Mouse (Mus musculus): Measurements from ENCODE around the gene Gm28042. TPM values are rescaled to one million over a fixed set of nuclear protein-coding genes. Genes with fewer than 3 reads are reported as not detected.

The Gm28042 gene
- polyA plus RNA-seq, 1 experiment from 2014 or later, result 3.2 TPM

DNA sequence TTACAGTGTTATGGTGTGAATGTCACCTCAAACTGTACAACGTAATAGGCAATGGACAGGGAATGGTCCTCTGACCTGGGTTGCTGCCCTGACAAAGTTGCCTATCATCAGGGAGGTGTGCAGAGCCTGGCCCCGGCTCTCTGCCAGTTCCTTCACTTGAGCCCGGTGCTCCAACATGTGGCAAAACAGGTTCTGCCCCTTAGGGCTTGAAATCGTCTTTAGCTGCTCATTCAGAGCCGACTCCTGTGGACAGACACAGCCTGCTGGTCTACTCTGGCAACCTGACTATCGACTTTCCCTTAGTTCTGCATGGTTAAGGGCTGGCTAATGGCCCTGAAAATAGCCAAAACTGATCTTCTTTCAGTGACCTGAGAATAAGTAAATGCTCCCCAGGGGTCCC lies 32.9 kb downstream of the Gm28042 start:
- Histone ChIP-seq H3K9me3 (replicated peaks) (no peaks in the 10 kb centered on the region), H3K4me1 (replicated peaks) (peaks cover 2% of the 10 kb centered on the region; the same call in 1 of the 2 replicates), H3K27ac (ENCODE audit: poor library complexity, severe bottlenecking) (no peak overlapping the region), H3K4me2 (no peak overlapping the region), H3K9ac (no peak overlapping the region), H3K27me3 (replicated peaks) (peaks cover 8% of the 10 kb centered on the region; the same call in 1 of the 2 replicates), H3K4me3 (no peak overlapping the region), H3K36me3 (no peaks in the 10 kb centered on the region)
- WGBS, result 71% methylated on average over 6 of the region's 6 CpGs
- no peak for ATAC-seq (ENCODE audit: insufficient number of reproducible peaks, low FRiP score)

DNA sequence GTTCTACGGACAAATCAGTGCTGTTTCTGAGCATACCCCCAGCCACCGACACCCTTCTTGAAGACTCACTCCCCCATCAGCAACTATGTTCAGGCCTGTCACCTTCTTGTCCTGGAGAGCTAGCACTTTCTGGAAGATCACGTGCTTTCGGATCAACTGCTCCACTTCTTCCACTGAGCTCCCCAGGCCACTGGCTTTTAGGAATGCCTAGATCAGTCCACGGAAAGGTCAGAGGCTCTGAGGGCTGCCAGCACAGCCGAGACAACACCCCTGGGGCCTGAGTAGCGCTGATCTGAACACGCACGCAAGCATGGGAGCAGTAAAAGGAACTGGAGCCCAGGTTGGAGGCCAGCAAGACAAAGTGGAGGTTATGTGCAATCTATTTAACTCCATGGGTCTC lies 33.4 kb downstream of the Gm28042 start:
- 75% methylated on average over 9 of the region's 9 CpGs for WGBS
- H3K4me2 ChIP-seq, result no peak overlapping the region
- H3K4me3 ChIP-seq, result no peak overlapping the region
- no peaks in the 10 kb centered on the region for H3K36me3 ChIP-seq
- no peaks in the 10 kb centered on the region; the same call in 1 of the 2 replicates for H3K4me1 ChIP-seq (replicated peaks)
- H3K9ac ChIP-seq, result no peak overlapping the region
- H3K27me3 ChIP-seq (replicated peaks), result peaks cover 8% of the 10 kb centered on the region; the same call in 1 of the 2 replicates
- no peak for ATAC-seq (ENCODE audit: insufficient number of reproducible peaks, low FRiP score)
- no peak overlapping the region for H3K27ac ChIP-seq (ENCODE audit: poor library complexity, severe bottlenecking)
- H3K9me3 ChIP-seq (replicated peaks), result no peaks in the 10 kb centered on the region

DNA sequence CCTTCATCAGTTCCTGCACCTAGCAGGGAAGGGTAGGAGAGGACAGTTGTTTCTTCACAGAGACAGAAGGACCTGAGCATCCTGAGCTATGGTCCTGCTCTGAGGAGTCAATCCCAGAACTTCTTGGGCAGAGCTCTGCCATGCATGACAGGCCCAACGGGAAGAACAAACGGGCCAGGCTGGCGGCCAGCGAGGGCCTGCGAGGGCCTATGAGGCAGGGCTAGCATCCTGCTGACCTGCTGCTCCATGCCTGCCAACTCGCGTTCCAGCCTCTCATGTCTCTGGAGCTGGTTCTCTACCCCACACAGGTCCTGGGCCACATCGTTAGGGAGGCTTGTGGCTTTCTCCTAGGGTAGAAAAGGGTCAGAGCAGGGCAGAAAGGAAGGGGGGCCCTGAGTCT lies 35.0 kb downstream of the Gm28042 start:
- WGBS, result 77% methylated on average over 8 of the region's 8 CpGs
- Histone ChIP-seq H3K4me2 (no peak overlapping the region), H3K9me3 (replicated peaks) (no peaks in the 10 kb centered on the region), H3K27me3 (replicated peaks) (peaks cover 8% of the 10 kb centered on the region; the same call in 1 of the 2 replicates), H3K27ac (ENCODE audit: poor library complexity, severe bottlenecking) (no peak overlapping the region), H3K9ac (no peak overlapping the region), H3K4me3 (no peak overlapping the region), H3K4me1 (replicated peaks) (no peaks in the 10 kb centered on the region), H3K36me3 (no peaks in the 10 kb centered on the region)
- no peak for ATAC-seq (ENCODE audit: insufficient number of reproducible peaks, low FRiP score)

DNA sequence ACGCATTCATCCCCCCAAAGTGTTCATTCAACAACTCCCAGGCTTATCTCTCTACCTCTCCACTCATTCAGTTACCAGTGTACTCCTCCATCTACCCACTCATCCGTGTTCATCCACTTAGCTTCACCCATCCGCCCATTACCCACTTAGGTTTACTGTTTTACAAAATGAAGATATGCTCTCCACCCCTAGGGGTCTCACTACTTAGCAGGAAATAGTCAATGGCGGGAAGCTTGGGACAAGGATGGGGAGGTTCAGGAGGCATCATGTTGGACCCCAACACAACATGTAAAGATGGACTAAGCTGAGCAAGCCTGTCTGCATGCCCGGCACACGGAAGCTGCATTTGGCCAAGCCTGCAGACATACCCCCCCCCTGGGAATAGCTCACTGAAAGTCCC lies 37.3 kb downstream of the Gm28042 start:
- H3K4me3 ChIP-seq, result no peak overlapping the region
- H3K27me3 ChIP-seq (replicated peaks), result peaks cover 11% of the 10 kb centered on the region
- no peak overlapping the region for H3K4me2 ChIP-seq
- no peaks in the 10 kb centered on the region for H3K36me3 ChIP-seq
- H3K4me1 ChIP-seq (replicated peaks), result no peaks in the 10 kb centered on the region
- H3K27ac ChIP-seq (ENCODE audit: poor library complexity, severe bottlenecking), result no peak overlapping the region
- no peaks in the 10 kb centered on the region for H3K9me3 ChIP-seq (replicated peaks)
- WGBS, result 72% methylated on average over 6 of the region's 6 CpGs
- no peak for ATAC-seq (ENCODE audit: insufficient number of reproducible peaks, low FRiP score)
- H3K9ac ChIP-seq, result no peak overlapping the region

DNA sequence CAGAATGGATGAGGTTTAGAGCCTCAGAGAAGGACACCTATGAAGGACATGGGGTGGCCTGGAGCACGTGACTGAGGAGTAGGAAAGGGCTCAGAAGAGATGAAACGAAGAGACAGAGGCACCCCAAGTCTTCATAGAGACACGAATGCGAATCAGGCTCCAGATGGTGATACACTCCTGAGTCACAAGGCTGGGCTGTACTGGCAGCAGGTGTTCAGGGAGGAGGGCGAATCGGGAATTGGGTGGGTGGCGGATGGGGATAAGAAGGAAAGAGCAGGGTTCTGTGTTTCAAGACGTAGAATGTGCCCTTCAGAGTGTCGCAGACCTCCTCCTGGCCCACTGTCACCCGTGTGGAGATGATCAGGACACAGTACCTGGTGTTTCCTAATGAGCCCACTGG lies 38.0 kb downstream of the Gm28042 start:
- Histone ChIP-seq H3K4me1 (replicated peaks) (no peaks in the 10 kb centered on the region), H3K27me3 (replicated peaks) (peaks cover 17% of the 10 kb centered on the region), H3K4me3 (no peak overlapping the region), H3K36me3 (no peaks in the 10 kb centered on the region), H3K27ac (ENCODE audit: poor library complexity, severe bottlenecking) (no peak overlapping the region), H3K9ac (no peak overlapping the region), H3K4me2 (no peak overlapping the region), H3K9me3 (replicated peaks) (no peaks in the 10 kb centered on the region)
- 85% methylated on average over 10 of the region's 10 CpGs for WGBS
- ATAC-seq (ENCODE audit: insufficient number of reproducible peaks, low FRiP score), result no peak

DNA sequence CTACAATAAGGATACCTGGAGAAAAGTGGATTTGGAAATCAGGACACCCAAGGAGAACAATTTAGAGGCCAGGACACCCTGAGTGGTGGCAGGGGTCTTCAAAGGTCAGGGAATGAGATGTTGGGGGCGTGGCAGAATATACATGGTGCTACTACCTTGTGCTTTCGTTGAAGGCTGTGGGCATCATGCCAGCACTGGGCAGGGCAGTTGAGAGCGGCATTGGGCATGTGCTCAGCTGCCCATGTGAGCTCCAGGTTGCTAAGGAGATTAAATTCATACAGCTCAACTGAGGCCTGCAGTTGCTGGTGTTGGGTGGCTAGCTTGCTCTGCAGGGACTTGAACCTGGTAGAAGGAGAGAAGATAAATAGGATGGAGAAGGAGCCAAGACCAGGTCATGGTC lies 38.9 kb downstream of the Gm28042 start:
- Histone ChIP-seq H3K4me2 (no peak overlapping the region), H3K27me3 (replicated peaks) (peaks cover 19% of the 10 kb centered on the region), H3K27ac (ENCODE audit: poor library complexity, severe bottlenecking) (no peak overlapping the region), H3K9me3 (replicated peaks) (no peaks in the 10 kb centered on the region), H3K4me3 (no peak overlapping the region), H3K9ac (no peak overlapping the region), H3K36me3 (no peaks in the 10 kb centered on the region), H3K4me1 (replicated peaks) (no peaks in the 10 kb centered on the region)
- 84% methylated on average over 3 of the region's 3 CpGs for WGBS
- ATAC-seq (ENCODE audit: insufficient number of reproducible peaks, low FRiP score), result no peak

DNA sequence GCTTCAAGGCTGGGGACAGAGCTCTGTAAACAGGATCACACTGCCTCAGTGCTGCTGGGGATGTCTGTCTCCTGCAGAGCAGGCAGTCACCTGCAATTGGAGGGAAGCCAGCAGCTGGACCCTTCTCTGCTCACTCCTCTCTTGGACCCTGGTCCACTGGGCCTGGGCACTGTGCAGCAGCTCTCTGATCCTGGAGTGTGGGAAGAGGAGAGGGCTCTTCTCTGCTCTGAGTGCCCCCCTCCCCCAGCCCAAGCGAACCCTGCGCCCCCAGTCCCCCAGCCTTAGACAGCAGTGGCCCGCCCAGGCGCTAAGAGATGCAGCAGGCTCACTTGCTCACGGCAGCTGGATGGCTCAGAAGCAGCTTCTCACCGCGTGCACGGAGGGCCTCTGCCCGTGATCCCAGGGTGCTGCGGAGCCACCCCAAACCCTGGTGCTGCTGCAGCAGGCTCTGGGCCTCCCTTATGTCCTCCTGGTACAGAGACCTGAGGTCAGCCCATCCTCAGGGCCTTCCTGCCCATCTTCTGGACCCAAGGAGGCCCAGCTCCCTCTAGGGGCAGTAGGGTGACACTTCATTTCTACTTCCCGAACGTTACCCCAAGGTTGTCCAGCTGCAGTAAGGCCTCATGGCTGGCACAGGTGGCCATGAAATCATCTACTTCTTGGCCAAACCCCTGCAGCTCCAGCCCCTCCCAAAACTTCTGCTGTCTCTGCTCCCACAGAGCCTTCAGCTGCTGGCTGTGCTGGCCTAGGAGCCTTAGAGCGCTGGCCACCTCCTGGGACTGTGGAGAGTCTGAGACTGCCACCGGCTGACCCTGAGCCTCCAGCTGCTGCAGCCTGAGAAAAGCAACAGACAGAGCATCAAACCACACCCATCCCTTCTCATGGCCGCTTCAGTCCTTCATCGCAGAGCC lies 41.5 kb downstream of the Gm28042 start:
- Histone ChIP-seq H3K27ac (ENCODE audit: poor library complexity, severe bottlenecking) (no peak overlapping the region), H3K9me3 (replicated peaks) (no peaks in the 10 kb centered on the region), H3K4me3 (no peak overlapping the region), H3K4me1 (replicated peaks) (no peaks in the 10 kb centered on the region), H3K9ac (no peak overlapping the region), H3K36me3 (no peaks in the 10 kb centered on the region), H3K4me2 (no peak overlapping the region), H3K27me3 (replicated peaks) (peaks cover 19% of the 10 kb centered on the region)
- 41% methylated on average over 16 of the region's 16 CpGs for WGBS
- no peak for ATAC-seq (ENCODE audit: insufficient number of reproducible peaks, low FRiP score)

DNA sequence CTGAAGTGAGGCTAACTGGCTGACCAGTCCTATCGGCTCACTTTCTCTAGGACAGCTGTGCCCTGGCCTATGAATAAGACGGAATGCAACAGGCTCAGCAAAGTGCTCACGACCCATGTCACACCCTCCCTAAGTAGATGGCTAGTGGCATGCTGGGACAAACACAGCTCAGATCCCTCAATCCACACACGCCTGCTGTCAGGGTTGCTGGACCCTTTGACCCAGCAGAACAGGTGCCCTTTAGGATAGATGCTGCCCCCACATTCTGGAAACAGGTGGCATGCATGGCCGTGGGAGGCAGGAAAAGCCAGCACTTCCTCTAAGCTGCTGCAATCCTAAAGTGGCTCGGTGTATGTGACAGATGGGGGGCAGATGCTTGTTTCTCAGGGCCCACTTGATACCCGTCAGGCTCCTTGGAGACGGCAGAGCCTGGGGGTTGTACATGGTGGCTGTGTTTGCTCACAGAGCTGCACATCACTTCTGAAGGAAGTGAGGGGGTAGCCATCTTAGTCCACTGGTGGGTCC lies 42.2 kb downstream of the Gm28042 start:
- H3K27me3 ChIP-seq (replicated peaks), result peaks cover 19% of the 10 kb centered on the region
- no peak for ATAC-seq (ENCODE audit: insufficient number of reproducible peaks, low FRiP score)
- H3K36me3 ChIP-seq, result no peaks in the 10 kb centered on the region
- no peak overlapping the region for H3K27ac ChIP-seq (ENCODE audit: poor library complexity, severe bottlenecking)
- H3K4me1 ChIP-seq (replicated peaks), result no peaks in the 10 kb centered on the region
- WGBS, result 68% methylated on average over 8 of the region's 8 CpGs
- no peaks in the 10 kb centered on the region for H3K9me3 ChIP-seq (replicated peaks)
- H3K4me2 ChIP-seq, result no peak overlapping the region
- no peak overlapping the region for H3K9ac ChIP-seq
- H3K4me3 ChIP-seq, result no peak overlapping the region

DNA sequence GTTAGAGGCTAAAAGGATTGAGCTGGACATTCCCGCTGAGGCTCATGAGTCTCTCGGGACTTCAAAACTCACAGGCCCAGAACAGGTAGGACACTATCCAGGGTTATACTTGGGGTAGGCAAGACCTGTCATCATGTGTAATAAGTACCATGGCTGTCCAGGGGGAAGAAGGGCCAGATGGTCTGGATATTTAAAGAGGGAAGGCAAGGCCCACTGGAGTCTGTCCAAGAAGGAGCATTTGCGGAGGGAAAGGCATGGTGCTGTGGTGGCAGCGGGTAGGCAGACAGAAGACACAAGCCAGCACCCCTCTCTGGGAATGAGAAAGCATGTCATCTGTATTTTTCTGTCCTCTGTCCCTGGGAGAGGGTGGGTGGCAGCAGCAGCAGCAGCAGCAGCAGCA lies 46.8 kb downstream of the Gm28042 start:
- no peak overlapping the region for H3K4me2 ChIP-seq
- H3K27me3 ChIP-seq (replicated peaks), result peaks cover 48% of the 10 kb centered on the region
- no peak for ATAC-seq (ENCODE audit: insufficient number of reproducible peaks, low FRiP score)
- no peak overlapping the region for H3K9ac ChIP-seq
- H3K4me3 ChIP-seq, result no peak overlapping the region
- no peaks in the 10 kb centered on the region for H3K9me3 ChIP-seq (replicated peaks)
- H3K4me1 ChIP-seq (replicated peaks), result peaks cover 8% of the 10 kb centered on the region
- no peaks in the 10 kb centered on the region for H3K36me3 ChIP-seq
- WGBS, result 78% methylated on average over 4 of the region's 4 CpGs
- H3K27ac ChIP-seq (ENCODE audit: poor library complexity, severe bottlenecking), result no peak overlapping the region

DNA sequence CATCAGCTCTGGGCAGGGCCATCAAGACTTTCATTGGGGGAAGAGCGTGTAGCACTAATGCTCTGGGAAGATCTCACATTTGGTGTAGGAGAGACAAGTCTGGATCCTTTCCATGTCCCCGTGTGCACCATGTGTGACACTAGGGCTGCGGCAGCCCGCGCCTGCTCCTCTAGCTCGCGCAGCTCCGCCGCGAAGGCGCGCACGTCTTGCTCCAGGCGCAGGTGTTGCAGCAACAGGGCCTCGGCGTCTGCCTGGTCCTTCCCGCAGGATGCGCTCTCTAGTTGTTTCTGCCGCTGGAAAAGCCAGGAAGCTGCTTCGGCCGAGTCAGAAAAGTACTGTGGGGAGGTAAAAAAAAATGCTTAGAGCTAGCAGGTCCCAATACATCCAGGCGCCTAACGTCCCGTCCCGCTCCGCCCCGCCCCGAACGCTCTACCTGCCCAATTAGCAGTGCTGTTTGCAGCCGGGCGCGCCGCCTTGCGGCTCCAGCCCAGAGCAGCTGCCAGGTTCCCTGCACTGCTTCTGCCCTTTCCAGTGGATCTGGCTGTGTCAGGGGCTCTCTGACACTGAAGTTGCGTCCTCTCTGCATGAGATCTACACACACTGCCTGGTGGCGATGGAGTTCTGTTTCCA lies 48.9 kb downstream of the Gm28042 start:
- Histone ChIP-seq H3K4me3 (peak overlapping the region; percentile 40), H3K4me1 (replicated peaks) (peaks cover 8% of the 10 kb centered on the region), H3K27me3 (replicated peaks) (peaks cover 46% of the 10 kb centered on the region), H3K4me2 (peak overlapping the region; percentile 71), H3K9ac (0 out of 2 replicates have a peak overlapping the region, but pooled peaks have one; percentile 22), H3K36me3 (no peaks in the 10 kb centered on the region), H3K27ac (ENCODE audit: poor library complexity, severe bottlenecking) (no peak overlapping the region), H3K9me3 (replicated peaks) (no peaks in the 10 kb centered on the region)
- WGBS, result 3% methylated on average over 36 of the region's 36 CpGs
- no peak for ATAC-seq (ENCODE audit: insufficient number of reproducible peaks, low FRiP score)

DNA sequence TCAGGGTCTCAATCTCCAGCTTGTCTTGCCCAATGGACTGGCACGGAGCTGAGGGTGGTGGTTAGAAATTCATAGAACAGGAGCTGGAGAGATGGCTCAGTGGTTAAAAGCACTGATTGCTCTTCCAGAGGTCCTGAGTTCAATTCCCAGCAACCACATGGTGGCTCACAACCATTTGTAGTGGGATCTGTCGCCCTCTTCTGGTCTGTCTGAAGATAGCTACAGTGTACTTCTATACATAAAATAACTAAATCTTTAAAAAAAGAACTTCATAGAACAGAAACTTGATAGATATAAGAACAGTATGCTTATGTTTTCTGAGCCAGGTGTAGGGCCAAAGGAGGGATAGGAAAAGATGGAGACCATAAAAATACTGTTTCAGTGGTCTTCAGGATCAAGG lies 55.1 kb downstream of the Gm28042 start:
- Histone ChIP-seq H3K27ac (ENCODE audit: poor library complexity, severe bottlenecking) (no peak overlapping the region), H3K4me1 (replicated peaks) (peaks cover 11% of the 10 kb centered on the region), H3K9ac (no peak overlapping the region), H3K27me3 (replicated peaks) (peaks cover 23% of the 10 kb centered on the region), H3K4me2 (no peak overlapping the region), H3K9me3 (replicated peaks) (no peaks in the 10 kb centered on the region), H3K36me3 (no peaks in the 10 kb centered on the region), H3K4me3 (no peak overlapping the region)
- ATAC-seq (ENCODE audit: insufficient number of reproducible peaks, low FRiP score), result no peak
- WGBS, result 73% methylated on average over 2 of the region's 2 CpGs

All from heart, embryonic 12.5 days (tissue).